26 mouse cellular contexts compared by ENCODE assay signal in the genomic region with DNA sequence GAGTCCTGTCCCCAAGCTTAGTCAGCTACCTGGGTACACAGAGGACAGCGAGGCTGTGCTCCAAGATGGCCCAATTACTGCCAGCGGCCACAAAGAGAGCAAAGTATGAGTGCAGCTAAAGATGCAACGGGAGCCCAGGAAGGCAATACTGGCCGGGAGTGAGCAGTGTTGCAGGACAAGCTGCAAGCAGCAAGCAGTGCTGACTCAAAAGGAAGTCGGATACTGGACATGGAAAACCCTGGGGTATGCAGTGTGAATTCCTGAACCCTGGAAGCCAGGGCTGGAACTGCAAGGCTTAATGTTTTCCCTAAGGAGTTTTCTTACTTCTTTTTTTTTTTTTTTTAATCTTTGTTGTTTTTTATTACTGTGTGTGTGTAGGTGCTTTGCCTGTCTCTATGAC. TPM values are rescaled to one million over a fixed set of nuclear protein-coding genes. Genes with fewer than 3 reads are reported as not detected.
DNase-seq lines count a peak whose midpoint lies in the region; ATAC-seq and TF ChIP-seq lines count a peak whose summit lies in the region.
"Had no signal": no experiment of that assay in that cellular context is flagged by ENCODE, and none has a peak within 500 bp of the region (broad histone marks: within the 10 kb centered on the region; RNA-seq: fewer than 3 reads in every experiment).

No protein-coding gene starts in this region.

- TF ChIP-seq POLR2A in lung, adult 2 months (IDR thresholded peaks at IDR 0.05; ENCODE audit: borderline replicate concordance, extremely low read depth, low read depth, low read length): no peak

- intact Hi-C loops in heart, postnatal 10 days (cut with DNase I): loop anchor here (5.0 kb wide), 1 partner anchor 36 kb away; no protein-coding TSS in a partner anchor
- intact Hi-C loops in heart, postnatal 25 days (cut with DNase I): loop anchor here (5.0 kb wide), 1 partner anchor 221 kb away; no protein-coding TSS in a partner anchor

- no peak overlapping the region for H3K4me2 ChIP-seq in kidney, embryonic 14.5 days (replicated peaks; ENCODE audit: low read depth, low read length)
- no peak overlapping the region for H3K4me2 ChIP-seq in lung, embryonic 14.5 days
- H3K4me2 ChIP-seq: embryonic facial prominence, embryonic 13.5 days; forebrain, embryonic 12.5 days; forebrain, embryonic 15.5 days; heart, embryonic 13.5 days; hindbrain, embryonic 12.5 days; hindbrain, embryonic 15.5 days; intestine, embryonic 15.5 days had no signal

- 63% methylated on average over 5 of the region's 5 CpGs for WGBS in kidney, embryonic 14.5 days
- WGBS in lung, embryonic 14.5 days: 67% methylated on average over 5 of the region's 5 CpGs
- WGBS in lung, adult 2 months: 73% methylated on average over 5 of the region's 5 CpGs

- no peak overlapping the region for H3K9ac ChIP-seq in kidney, embryonic 14.5 days (ENCODE audit: low read depth, low read length)
- H3K9ac ChIP-seq in lung, embryonic 14.5 days: no peak overlapping the region
- H3K9ac ChIP-seq: embryonic facial prominence, embryonic 13.5 days; forebrain, embryonic 12.5 days; forebrain, embryonic 15.5 days; heart, embryonic 13.5 days; hindbrain, embryonic 12.5 days; hindbrain, embryonic 15.5 days; intestine, embryonic 15.5 days had no signal

- no peak for ATAC-seq in kidney, embryonic 14.5 days (ENCODE audit: low FRiP score, low TSS enrichment)
- no peak for ATAC-seq in lung, embryonic 14.5 days (ENCODE audit: insufficient read depth)
- ATAC-seq in inflammation-experienced regulatory T-cells, adult 6 months: no peak
- ATAC-seq: activated CD4-positive, CD25-positive, alpha-beta regulatory T cell, adult 4 months; CD4-positive, CD25-positive, alpha-beta regulatory T cell, adult 4 months; forebrain, embryonic 15.5 days; intestine, embryonic 15.5 days had no signal

- no peaks in the 10 kb centered on the region for H3K27me3 ChIP-seq in kidney, embryonic 14.5 days (ENCODE audit: control insufficient read depth, insufficient read depth, low read length)
- H3K27me3 ChIP-seq in lung, embryonic 14.5 days (ENCODE audit: insufficient read depth, low read length): no peaks in the 10 kb centered on the region
- H3K27me3 ChIP-seq: embryonic facial prominence, embryonic 13.5 days; forebrain, embryonic 12.5 days; forebrain, embryonic 15.5 days; heart, embryonic 13.5 days; hindbrain, embryonic 12.5 days; hindbrain, embryonic 15.5 days; intestine, embryonic 15.5 days had no signal

- H3K4me1 ChIP-seq in kidney, embryonic 14.5 days (ENCODE audit: control insufficient read depth, insufficient read depth, low read length): peaks cover 23% of the 10 kb centered on the region
- peaks cover 9% of the 10 kb centered on the region for H3K4me1 ChIP-seq in lung, embryonic 14.5 days (ENCODE audit: insufficient read depth)
- H3K4me1 ChIP-seq in lung, adult 2 months (ENCODE audit: control insufficient read depth, insufficient read depth, low read length): no peaks in the 10 kb centered on the region
- H3K4me1 ChIP-seq: hindbrain, embryonic 15.5 days had no signal

- no peaks in the 10 kb centered on the region for H3K9me3 ChIP-seq in kidney, embryonic 14.5 days (ENCODE audit: control insufficient read depth, low read length)
- H3K9me3 ChIP-seq in lung, embryonic 14.5 days (ENCODE audit: low read depth, low read length): no peaks in the 10 kb centered on the region
- H3K9me3 ChIP-seq: embryonic facial prominence, embryonic 10.5 days; embryonic facial prominence, embryonic 13.5 days; forebrain, embryonic 12.5 days; forebrain, embryonic 15.5 days; heart, embryonic 13.5 days; hindbrain, embryonic 12.5 days; hindbrain, embryonic 15.5 days; intestine, embryonic 15.5 days had no signal

- no peak overlapping the region for H3K4me3 ChIP-seq in kidney, embryonic 14.5 days (ENCODE audit: low read length)
- no peak overlapping the region for H3K4me3 ChIP-seq in lung, embryonic 14.5 days (ENCODE audit: low read depth, low read length)
- no peak overlapping the region for H3K4me3 ChIP-seq in lung, adult 2 months (replicated peaks; ENCODE audit: extremely low read depth, low read depth, low read length)
- H3K4me3 ChIP-seq: embryonic facial prominence, embryonic 10.5 days; embryonic facial prominence, embryonic 13.5 days; erythroblast, embryonic 14.5 days; forebrain, embryonic 12.5 days; forebrain, embryonic 15.5 days; heart, embryonic 13.5 days; hindbrain, embryonic 12.5 days; hindbrain, embryonic 15.5 days; intestine, embryonic 15.5 days had no signal

- H3K27ac ChIP-seq in kidney, embryonic 14.5 days (ENCODE audit: low read depth, low read length): no peak overlapping the region
- no peak overlapping the region for H3K27ac ChIP-seq in lung, embryonic 14.5 days (ENCODE audit: low read depth)
- H3K27ac ChIP-seq: embryonic facial prominence, embryonic 10.5 days; embryonic facial prominence, embryonic 13.5 days; forebrain, embryonic 12.5 days; forebrain, embryonic 15.5 days; heart, embryonic 13.5 days; hindbrain, embryonic 12.5 days; hindbrain, embryonic 15.5 days; intestine, embryonic 15.5 days had no signal

- TF ChIP-seq CTCF in lung, embryonic 14.5 days (IDR thresholded peaks at IDR 0.05; ENCODE audit: low read depth): no peak
- TF ChIP-seq CTCF in lung, adult 2 months (IDR thresholded peaks at IDR 0.05; ENCODE audit: insufficient read depth, low read length): no peak

- no peaks in the 10 kb centered on the region for H3K36me3 ChIP-seq in kidney, embryonic 14.5 days (ENCODE audit: control insufficient read depth, insufficient read depth, low read length)
- no peaks in the 10 kb centered on the region for H3K36me3 ChIP-seq in lung, embryonic 14.5 days (ENCODE audit: insufficient read depth)
- H3K36me3 ChIP-seq: embryonic facial prominence, embryonic 10.5 days; embryonic facial prominence, embryonic 13.5 days; forebrain, embryonic 12.5 days; forebrain, embryonic 15.5 days; heart, embryonic 13.5 days; hindbrain, embryonic 12.5 days; hindbrain, embryonic 15.5 days; intestine, embryonic 15.5 days had no signal

- peak; percentile 15 to 18 for DNase-seq in heart, postnatal 10 days
- no peak for DNase-seq in heart, postnatal 25 days (ENCODE audit: low spot score)
- DNase-seq in kidney, postnatal 10 days: peak; percentile 37
- DNase-seq in lung, embryonic 14.5 days: peak; percentile 6
- no peak for DNase-seq in lung, adult 2 months
- DNase-seq: adrenal gland, adult 8-10 months; adrenal gland, postnatal 25 days; cerebellum, adult 11-12 months; cerebellum, adult 8-10 months; cerebellum, postnatal 10 days; cerebellum, postnatal 36 days; embryo, embryonic 11 days; gastrocnemius, postnatal 25 days had no signal

RNA-seq across cellular contexts. Expression of a gene that starts 28.3 kb away (rescaled TPM):
- total RNA-seq in heart, postnatal 10 days (2021): 1 to 10 TPM; 5.0 to 7.3 TPM
- total RNA-seq in heart, postnatal 25 days (2021): under 1 TPM; 0.75 to 0.95 TPM
- 67.8 and 78.1 TPM in 2 replicates for polyA plus RNA-seq in kidney, embryonic 14.5 days (2014; fragmentation: Nextera tagmentation; extraction: Ambion mirVana)
- 69.1 and 75.1 TPM in 2 replicates for polyA plus RNA-seq in lung, embryonic 14.5 days (2014; fragmentation: Nextera tagmentation; extraction: Ambion mirVana)
- 8.4 and 11.8 TPM in 2 replicates for polyA plus RNA-seq in lung, adult 2 months (2012; rRNA removed)
- polyA plus RNA-seq in inflammation-experienced regulatory T-cells, adult 6 months (2017; shearing (Covaris generic)): 1 to 10 TPM; 3.1 to 9.7 (median 4.6) TPM

RNA-seq across cellular contexts. Expression of a gene that starts 36.3 kb away (rescaled TPM):
- total RNA-seq in heart, postnatal 10 days (2021): 100 to 1,000 TPM; 391 to 523 TPM
- 100 to 1,000 TPM; 200 to 205 TPM for total RNA-seq in heart, postnatal 25 days (2021)
- 218 and 250 TPM in 2 replicates for polyA plus RNA-seq in kidney, embryonic 14.5 days (2014; fragmentation: Nextera tagmentation; extraction: Ambion mirVana)
- 397 and 446 TPM in 2 replicates for polyA plus RNA-seq in lung, embryonic 14.5 days (2014; fragmentation: Nextera tagmentation; extraction: Ambion mirVana)
- 174 and 258 TPM in 2 replicates for polyA plus RNA-seq in lung, adult 2 months (2012; rRNA removed)
- not detected for polyA plus RNA-seq in inflammation-experienced regulatory T-cells, adult 6 months (2017; shearing (Covaris generic))
- polyA plus RNA-seq: activated CD4-positive, CD25-positive, alpha-beta regulatory T cell, adult 4 months; CD4-positive, CD25-positive, alpha-beta regulatory T cell, adult 4 months had no signal

RNA-seq across cellular contexts. Expression of a gene that starts 46.2 kb away (rescaled TPM):
- 1 to 10 TPM; 1.1 to 1.2 TPM for total RNA-seq in heart, postnatal 10 days (2021)
- total RNA-seq in heart, postnatal 25 days (2021): under 1 TPM; 0.57 to 0.89 TPM
- polyA plus RNA-seq in kidney, embryonic 14.5 days (2014; fragmentation: Nextera tagmentation; extraction: Ambion mirVana): 6.4 and 7.4 TPM in 2 replicates
- 5.7 and 7.2 TPM in 2 replicates for polyA plus RNA-seq in lung, embryonic 14.5 days (2014; fragmentation: Nextera tagmentation; extraction: Ambion mirVana)
- polyA plus RNA-seq in lung, adult 2 months (2012; rRNA removed): 0.89 and 1.7 TPM in 2 replicates
- polyA plus RNA-seq in inflammation-experienced regulatory T-cells, adult 6 months (2017; shearing (Covaris generic)): 10 to 100 TPM; 13.4 to 30.1 (median 27.0) TPM

RNA-seq across cellular contexts. Expression of a gene that starts 51.4 kb away (rescaled TPM):
- total RNA-seq in heart, postnatal 10 days (2021): 100 to 1,000 TPM; 130 to 132 TPM
- total RNA-seq in heart, postnatal 25 days (2021): 100 to 1,000 TPM; 124 to 125 TPM
- polyA plus RNA-seq in kidney, embryonic 14.5 days (2014; fragmentation: Nextera tagmentation; extraction: Ambion mirVana): 199 and 227 TPM in 2 replicates
- polyA plus RNA-seq in lung, embryonic 14.5 days (2014; fragmentation: Nextera tagmentation; extraction: Ambion mirVana): 194 and 210 TPM in 2 replicates
- polyA plus RNA-seq in lung, adult 2 months (2012; rRNA removed): 82.5 and 104 TPM in 2 replicates
- polyA plus RNA-seq in inflammation-experienced regulatory T-cells, adult 6 months (2017; shearing (Covaris generic)): 1 to 10 TPM; 3.3 to 4.6 (median 3.3) TPM

Comparison
In these comparisons a context has a peak if more than half of its experiments do, and no peak if none do; other contexts are left out.
1. DNase-seq: peak in heart, postnatal 10 days (2 of 2), kidney, postnatal 10 days (single experiment) and lung, embryonic 14.5 days (single experiment); none in heart, postnatal 25 days (single experiment) and lung, adult 2 months (single experiment).
2. RNA of a gene that starts 36.3 kb away (polyA plus RNA-seq): 397 to 446 TPM in lung, embryonic 14.5 days, 174 to 258 TPM in lung, adult 2 months and 218 to 250 TPM in kidney, embryonic 14.5 days; not detected in inflammation-experienced regulatory T-cells, adult 6 months; every median in the first group is over 100 times any median in the second.